Mouse (Mus musculus): Measurements from ENCODE around the gene Khdc3. TPM values are rescaled to one million over a fixed set of nuclear protein-coding genes. Genes with fewer than 3 reads are reported as not detected.

Khdc3 gene
- polyA plus RNA-seq, 1 experiment from 2014 or later = not detected

DNA sequence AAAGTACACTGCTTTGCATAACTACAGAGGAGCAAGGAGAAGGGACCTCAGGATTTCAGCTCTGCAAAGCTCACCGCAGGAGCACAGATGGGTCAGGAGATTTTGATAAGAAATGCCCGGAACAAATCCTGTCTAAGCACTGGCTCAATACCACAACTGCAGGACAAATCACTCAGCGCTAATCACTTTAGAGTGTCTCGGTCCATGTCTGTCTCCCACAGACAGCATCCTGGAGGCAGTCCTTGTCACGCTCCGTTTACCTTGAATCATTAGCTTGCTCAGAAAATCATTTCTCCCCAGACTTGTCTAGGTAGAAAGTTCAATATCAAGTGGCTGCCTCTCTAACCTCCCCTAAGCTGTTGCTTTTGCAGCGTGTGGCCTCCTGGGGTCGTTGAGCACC, 28.2 kb downstream of the Khdc3 start:
- no peak overlapping the region for H3K9ac ChIP-seq (replicated peaks)
- 86% methylated on average over 8 of the region's 8 CpGs for WGBS
- H3K27ac ChIP-seq = no peak overlapping the region
- no peaks in the 10 kb centered on the region for H3K4me1 ChIP-seq (replicated peaks)
- no peaks in the 10 kb centered on the region for H3K27me3 ChIP-seq
- ATAC-seq (ENCODE audit: insufficient number of reproducible peaks, insufficient read depth, low FRiP score, low TSS enrichment, low read depth) = no peak
- peaks cover 63% of the 10 kb centered on the region for H3K36me3 ChIP-seq
- H3K4me2 ChIP-seq = no peak overlapping the region
- H3K9me3 ChIP-seq = no peaks in the 10 kb centered on the region
- H3K4me3 ChIP-seq (replicated peaks) = no peak overlapping the region

DNA sequence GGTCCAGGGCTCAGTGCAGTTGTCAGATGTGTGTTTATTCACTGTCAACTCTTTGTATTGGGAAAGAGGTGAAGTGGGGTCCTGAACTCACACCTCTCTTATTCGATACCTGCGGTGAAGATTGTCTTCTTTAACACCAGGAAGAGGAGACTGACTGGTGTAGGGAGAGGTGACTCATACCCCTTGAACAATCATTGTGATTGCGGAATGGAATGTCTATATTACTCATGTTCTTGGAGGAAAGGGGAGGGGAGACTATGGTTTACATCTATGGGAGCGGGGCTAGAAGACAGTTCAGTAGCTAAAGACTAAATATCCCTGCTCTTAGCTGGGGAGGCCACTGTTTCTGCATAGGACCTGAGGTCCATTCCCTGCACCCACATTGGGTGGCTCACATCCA, 28.9 kb downstream of the Khdc3 start:
- Histone ChIP-seq H3K4me1 (replicated peaks) (no peaks in the 10 kb centered on the region), H3K4me3 (replicated peaks) (no peak overlapping the region), H3K9ac (replicated peaks) (no peak overlapping the region), H3K4me2 (no peak overlapping the region), H3K36me3 (peaks cover 57% of the 10 kb centered on the region), H3K9me3 (no peaks in the 10 kb centered on the region), H3K27ac (no peak overlapping the region), H3K27me3 (no peaks in the 10 kb centered on the region)
- WGBS = 92% methylated on average over 4 of the region's 4 CpGs
- no peak for ATAC-seq (ENCODE audit: insufficient number of reproducible peaks, insufficient read depth, low FRiP score, low TSS enrichment, low read depth)

DNA sequence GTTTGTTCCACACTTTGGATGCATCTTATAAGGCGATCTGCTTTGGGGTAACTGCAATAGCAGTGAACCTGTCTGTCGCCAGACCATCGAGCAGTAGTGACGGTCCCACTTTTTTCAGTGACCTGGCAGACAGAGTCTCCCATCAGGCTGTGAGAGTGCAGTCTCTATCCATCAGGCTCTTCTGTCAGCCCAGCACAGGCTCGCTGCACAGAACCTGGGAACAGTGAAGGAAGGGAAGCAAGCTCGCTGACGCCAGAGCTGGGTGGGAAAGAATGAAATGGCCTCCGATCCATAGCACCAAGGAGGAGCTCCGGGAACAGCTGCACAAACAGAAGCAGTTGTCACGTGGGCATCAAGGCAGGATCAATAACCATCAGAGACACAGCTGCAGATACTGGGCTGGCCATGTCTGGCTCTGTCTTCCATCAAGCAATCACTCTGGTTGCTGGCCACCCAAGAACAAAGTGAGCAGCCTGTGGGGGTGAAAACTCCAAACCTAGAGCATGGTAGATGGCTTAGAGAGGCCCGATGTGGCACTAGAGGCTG, 35.8 kb downstream of the Khdc3 start:
- WGBS = 58% methylated on average over 11 of the region's 11 CpGs
- H3K4me2 ChIP-seq = no peak overlapping the region
- no peak for ATAC-seq (ENCODE audit: insufficient number of reproducible peaks, insufficient read depth, low FRiP score, low TSS enrichment, low read depth)

More for the DNA sequence above, 35.8 kb downstream of the Khdc3 start:
- no peaks in the 10 kb centered on the region for H3K9me3 ChIP-seq
- no peaks in the 10 kb centered on the region for H3K4me1 ChIP-seq (replicated peaks)
- no peak overlapping the region for H3K4me3 ChIP-seq (replicated peaks)
- no peak overlapping the region for H3K27ac ChIP-seq
- no peaks in the 10 kb centered on the region for H3K27me3 ChIP-seq
- H3K36me3 ChIP-seq = no peaks in the 10 kb centered on the region
- no peak overlapping the region for H3K9ac ChIP-seq (replicated peaks)

Other genes starting within 250 kb of the Khdc3 start
- gene Pygo1, start 176.2 kb upstream of the Khdc3 start, polyA plus RNA-seq (2016; fragmentation: Nextera tagmentation; extraction: Ambion mirVana) = 11.4 and 11.5 TPM in 2 replicates
- gene Dyx1c1, start 143.1 kb upstream of the Khdc3 start, polyA plus RNA-seq (2016; fragmentation: Nextera tagmentation; extraction: Ambion mirVana) = 1.2 and 1.6 TPM in 2 replicates
- gene Gm44503, start 143.0 kb upstream of the Khdc3 start, polyA plus RNA-seq (2016; fragmentation: Nextera tagmentation; extraction: Ambion mirVana) = not detected in 2 replicates
- 12.6 and 13.2 TPM in 2 replicates for gene Ccpg1os, start 116.5 kb upstream of the Khdc3 start, polyA plus RNA-seq (2016; fragmentation: Nextera tagmentation; extraction: Ambion mirVana)
- 13.9 and 14.6 TPM in 2 replicates for gene Ccpg1, start 116.4 kb upstream of the Khdc3 start, polyA plus RNA-seq (2016; fragmentation: Nextera tagmentation; extraction: Ambion mirVana)
- gene Pigb, start 61.5 kb upstream of the Khdc3 start, polyA plus RNA-seq (2016; fragmentation: Nextera tagmentation; extraction: Ambion mirVana) = 12.6 and 13.4 TPM in 2 replicates
- 6.8 and 8.0 TPM in 2 replicates for gene Rab27a, start 57.0 kb upstream of the Khdc3 start, polyA plus RNA-seq (2016; fragmentation: Nextera tagmentation; extraction: Ambion mirVana)
- not detected in 2 replicates for gene Gm20509, start 634 bp downstream of the Khdc3 start, polyA plus RNA-seq (2016; fragmentation: Nextera tagmentation; extraction: Ambion mirVana)
- gene Rsl24d1, start 11.6 kb downstream of the Khdc3 start, polyA plus RNA-seq (2016; fragmentation: Nextera tagmentation; extraction: Ambion mirVana) = 143 and 145 TPM in 2 replicates

All from limb, embryonic 12.5 days (tissue).